Mouse (Mus musculus) ovary, adult 18-20 months (tissue): ENCODE results near the gene Imp3.
"Not testable (repeated sequence)": the region's sequence is repeated elsewhere in the genome, so short reads cannot be mapped to it uniquely, and the experiment has no call there.

Experiments
- DNase-seq: peaks from one replicate; pipeline ENCODE4 v3.0.0; 2022; ENCODE audit warnings: low spot score, mixed read lengths

The Imp3 gene

GRCm38 (mm10) chr9:56923841-56924650 is 13.2 kb upstream of the Imp3 start:
- no peak for DNase-seq

GRCm38 (mm10) chr9:56924651-56925027 is 12.6 kb upstream of the Imp3 start:
- peak; percentile 95 for DNase-seq

GRCm38 (mm10) chr9:56925291-56926024 is 11.8 kb upstream of the Imp3 start:
- no peak for DNase-seq

- DNase-seq, result no peak
These were observed 11.3 kb upstream of the Imp3 start for GRCm38 (mm10) chr9:56926025-56926360.

- DNase-seq, result no peak
These were observed 10.9 kb upstream of the Imp3 start for GRCm38 (mm10) chr9:56926387-56926786.

GRCm38 (mm10) chr9:56927191-56928012 is 9.9 kb upstream of the Imp3 start:
- peak; percentile 45 for DNase-seq

GRCm38 (mm10) chr9:56928041-56928811 is 9.0 kb upstream of the Imp3 start, which contains the start of gene Snx33:
Snx33 (minus strand) TSS chr9:56928371.
- DNase-seq, result peak; percentile 92

- no peak for DNase-seq
These were observed 7.8 kb upstream of the Imp3 start for GRCm38 (mm10) chr9:56929496-56929895.

- DNase-seq, result no peak
These were observed 6.7 kb upstream of the Imp3 start for GRCm38 (mm10) chr9:56930556-56930955.

- no peak for DNase-seq
These were observed 433 bp upstream of the Imp3 start for GRCm38 (mm10) chr9:56936861-56937222.

- no peak for DNase-seq
These were observed 1.1 kb downstream of the Imp3 start for GRCm38 (mm10) chr9:56938374-56938773.

GRCm38 (mm10) chr9:56947481-56947880 is 10.2 kb downstream of the Imp3 start:
- not testable (repeated sequence) for DNase-seq

GRCm38 (mm10) chr9:56948699-56949098 is 11.4 kb downstream of the Imp3 start:
- not testable (repeated sequence) for DNase-seq

GRCm38 (mm10) chr9:56949767-56950166 is 12.5 kb downstream of the Imp3 start:
- DNase-seq, result no peak

GRCm38 (mm10) chr9:56950414-56951400 is 13.4 kb downstream of the Imp3 start, which contains the start of gene Snupn:
Snupn (plus strand) TSS chr9:56950878.
- peak; percentile 95 for DNase-seq

- DNase-seq, result no peak
These were observed 16.3 kb downstream of the Imp3 start for GRCm38 (mm10) chr9:56953562-56953961.

- DNase-seq, result no peak
These were observed 19.8 kb downstream of the Imp3 start for GRCm38 (mm10) chr9:56956966-56957675.

GRCm38 (mm10) chr9:56958689-56959088 is 21.4 kb downstream of the Imp3 start:
- no peak for DNase-seq

GRCm38 (mm10) chr9:56961591-56961990 is 24.3 kb downstream of the Imp3 start:
- DNase-seq, result no peak

- no peak for DNase-seq
These were observed 32.9 kb downstream of the Imp3 start for GRCm38 (mm10) chr9:56970158-56970557.
